Mouse (Mus musculus) testis, adult 2 months (tissue): ENCODE results near the gene Nap1l1.

Source experiments
- CTCF ChIP-seq: fragments of 200-500 bp; IDR thresholded peaks from 2 replicates; pipeline ENCODE4 v1.5.1; 2012; ENCODE audit warnings: low read depth, mild to moderate bottlenecking, inconsistent platforms, low read length, moderate library complexity; ENCODE audit not compliant: control insufficient read depth, insufficient read depth, insufficient replicate concordance
- POLR2A ChIP-seq: fragments of 200-500 bp; IDR thresholded peaks from 2 replicates; pipeline ENCODE4 v1.6.1; 2012; ENCODE audit warnings: low read depth, mild to moderate bottlenecking, inconsistent platforms, low read length, moderate library complexity; ENCODE audit not compliant: control insufficient read depth

DNA sequence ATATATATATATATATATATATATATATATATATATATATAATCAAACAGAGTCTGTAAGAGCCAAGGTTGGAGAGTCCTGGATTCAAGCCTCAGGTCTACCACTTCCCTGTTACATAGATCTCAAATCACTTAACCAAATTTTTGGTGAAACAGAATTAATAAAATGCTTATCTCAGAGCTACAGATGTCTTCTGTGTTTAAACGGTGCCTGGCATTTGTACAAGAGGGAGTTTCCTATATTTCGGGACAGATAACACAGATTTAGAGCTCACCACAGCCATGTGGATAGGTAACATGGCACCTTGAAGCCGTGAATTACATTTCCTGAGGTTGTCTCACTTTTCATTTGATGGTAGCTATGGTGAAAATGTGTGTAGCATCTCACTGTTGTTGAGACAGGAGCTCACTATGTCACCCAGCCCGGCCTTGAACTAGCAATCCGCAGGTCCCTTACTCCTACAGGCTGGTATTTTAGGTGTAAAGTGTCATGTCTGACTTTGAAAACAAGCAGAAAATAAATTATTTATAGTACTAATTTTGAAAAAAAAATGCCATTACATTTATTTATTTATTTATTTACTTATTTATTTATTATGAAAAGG lies 41.4 kb downstream of the Nap1l1 start:
- TF ChIP-seq CTCF (no peak), POLR2A (no peak)
